Mouse (Mus musculus): Measurements from ENCODE around the gene Zbtb44.

Gene Zbtb44

DNA sequence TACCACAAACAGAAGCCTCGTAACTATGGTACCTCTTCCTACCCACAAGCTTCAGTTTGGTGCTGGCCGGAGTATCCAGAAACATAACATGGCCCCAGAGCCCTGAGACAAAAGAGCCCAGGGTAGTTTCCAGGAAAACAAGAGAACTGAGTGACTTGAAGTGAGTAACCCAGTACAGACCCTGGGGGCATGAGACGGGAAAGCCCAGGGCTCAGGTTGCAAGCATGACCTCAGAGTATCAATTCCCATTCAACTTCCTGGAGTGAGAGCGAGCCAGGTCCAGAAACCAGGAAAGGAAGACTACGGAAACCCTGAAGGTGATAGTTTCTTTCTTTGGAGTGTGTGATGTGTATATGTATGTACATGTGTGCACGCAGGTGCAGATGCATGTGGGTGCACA is 87.0 kb downstream of the Zbtb44 start:
- peak in 1 of 2 experiments; percentile 33 for DNase-seq

DNA sequence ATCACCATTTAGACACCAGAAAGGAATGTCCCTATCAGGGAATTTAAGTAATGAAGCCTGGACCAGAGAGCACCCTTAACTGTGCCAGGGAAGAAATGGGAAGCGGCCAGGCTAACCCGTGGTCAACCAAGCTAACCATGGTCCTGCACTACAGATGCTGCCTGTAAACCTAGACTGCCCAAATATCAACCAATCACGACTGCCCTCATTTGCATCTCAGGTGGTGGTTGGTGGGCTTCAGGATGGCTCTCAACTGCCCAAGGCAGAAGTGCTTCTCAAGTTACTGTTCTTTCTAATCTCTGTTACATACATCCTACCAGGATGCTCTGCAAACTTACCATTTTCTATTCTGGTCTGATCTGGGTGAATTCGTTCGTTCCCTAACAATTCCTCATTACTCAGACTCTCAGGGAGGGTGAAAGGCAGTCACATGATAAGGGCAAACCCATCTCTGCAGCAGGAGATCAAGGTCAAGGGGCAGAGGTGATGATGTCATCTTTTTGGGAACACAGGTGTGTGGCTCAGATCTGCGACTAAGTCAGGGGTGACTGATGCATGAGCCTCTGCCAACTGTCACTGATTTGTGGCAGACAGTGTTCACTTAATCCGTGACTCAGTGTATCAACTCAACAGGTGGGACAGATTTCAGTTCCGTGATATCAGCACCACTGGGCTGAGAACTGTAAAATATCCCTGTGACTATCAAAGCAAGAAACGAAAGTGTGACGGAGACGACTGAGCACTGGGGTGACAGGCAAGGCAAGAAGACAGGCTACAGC is 88.3 kb downstream of the Zbtb44 start:
- no peak for DNase-seq

DNA sequence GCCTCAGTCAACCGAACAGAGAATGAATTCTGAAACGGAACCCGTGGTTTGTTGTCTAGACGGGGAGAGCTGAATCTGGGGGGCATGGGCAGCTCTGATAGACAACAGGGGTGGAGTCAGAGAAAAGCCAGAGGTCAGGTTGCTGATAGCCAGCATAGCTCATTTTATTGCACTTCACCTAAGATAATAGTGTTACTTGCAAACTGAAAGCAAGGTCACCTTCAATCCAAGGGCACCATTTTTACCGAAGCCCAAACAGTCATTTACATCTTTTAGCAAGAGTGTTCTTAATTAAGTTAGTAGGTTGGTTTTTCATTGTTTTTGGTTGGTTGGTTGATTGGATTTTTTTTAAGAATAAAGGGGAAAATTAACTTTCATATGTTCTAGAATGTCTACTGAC is 89.0 kb downstream of the Zbtb44 start:
- DNase-seq: no peak

DNA sequence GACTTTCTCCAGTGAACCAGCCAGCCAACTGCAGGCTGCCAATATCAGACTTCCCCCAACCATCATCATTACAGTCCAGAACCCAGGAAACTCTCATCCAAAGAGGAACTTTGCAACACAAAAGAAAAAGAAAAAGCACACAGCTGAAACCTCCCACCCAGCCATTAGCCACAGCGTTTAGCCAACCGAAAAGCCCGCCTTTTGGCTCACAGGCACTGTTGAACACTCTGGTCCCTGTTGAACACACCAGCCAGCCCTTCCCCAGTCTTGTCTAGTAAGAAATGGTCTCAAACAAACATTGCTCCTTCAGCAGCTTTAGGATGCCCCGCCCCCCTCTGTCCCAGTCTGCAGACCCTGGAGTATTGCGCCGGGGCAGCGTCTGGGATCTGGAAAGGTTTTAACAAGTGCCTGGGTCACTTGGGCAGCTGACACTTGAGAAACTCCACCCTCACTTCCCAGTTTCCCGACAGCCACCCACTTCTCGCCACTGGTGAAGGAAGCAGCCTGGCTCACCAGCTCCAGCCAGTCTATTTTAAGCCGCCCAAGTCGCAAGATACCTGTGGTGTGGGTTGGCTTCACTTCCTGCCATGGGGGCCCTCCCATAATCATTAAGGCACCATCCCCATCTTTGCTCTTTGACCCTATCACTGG is 89.6 kb downstream of the Zbtb44 start:
- DNase-seq: peak; percentile 73

GRCm38 (mm10) chr9:31120533-31120915 is 90.1 kb downstream of the Zbtb44 start:
- peak in 1 of 2 experiments; percentile 54 for DNase-seq

DNA sequence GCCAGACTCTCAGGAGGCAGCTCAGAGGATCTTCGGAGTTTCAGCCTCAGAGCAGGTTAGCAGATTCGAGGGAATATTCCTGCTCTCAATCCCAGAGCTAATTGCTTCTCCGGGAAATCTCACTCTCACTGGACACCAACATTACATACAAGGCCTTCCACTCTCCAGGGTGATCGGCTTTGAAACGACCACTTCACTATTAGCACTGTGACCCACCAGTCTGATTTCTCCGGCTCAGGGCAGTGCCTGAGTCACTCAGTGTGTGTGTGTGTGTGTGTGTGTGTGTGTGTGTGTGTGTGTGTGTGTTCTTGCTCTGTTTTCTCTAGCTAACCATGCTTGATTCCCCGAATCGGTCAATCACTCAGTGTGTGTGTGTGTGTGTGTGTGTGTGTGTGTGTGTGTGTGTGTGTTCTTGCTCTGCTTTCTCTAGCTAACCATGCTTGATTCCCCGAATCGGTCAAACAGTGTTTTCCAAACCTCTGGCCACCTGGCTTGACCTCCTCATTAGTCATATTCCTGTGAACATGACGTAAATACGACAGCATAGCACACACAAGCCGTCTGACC is 92.1 kb downstream of the Zbtb44 start:
- no peak for DNase-seq
